Mouse (Mus musculus): ENCODE data around the gene Wdr89.

Wdr89 gene

DNA sequence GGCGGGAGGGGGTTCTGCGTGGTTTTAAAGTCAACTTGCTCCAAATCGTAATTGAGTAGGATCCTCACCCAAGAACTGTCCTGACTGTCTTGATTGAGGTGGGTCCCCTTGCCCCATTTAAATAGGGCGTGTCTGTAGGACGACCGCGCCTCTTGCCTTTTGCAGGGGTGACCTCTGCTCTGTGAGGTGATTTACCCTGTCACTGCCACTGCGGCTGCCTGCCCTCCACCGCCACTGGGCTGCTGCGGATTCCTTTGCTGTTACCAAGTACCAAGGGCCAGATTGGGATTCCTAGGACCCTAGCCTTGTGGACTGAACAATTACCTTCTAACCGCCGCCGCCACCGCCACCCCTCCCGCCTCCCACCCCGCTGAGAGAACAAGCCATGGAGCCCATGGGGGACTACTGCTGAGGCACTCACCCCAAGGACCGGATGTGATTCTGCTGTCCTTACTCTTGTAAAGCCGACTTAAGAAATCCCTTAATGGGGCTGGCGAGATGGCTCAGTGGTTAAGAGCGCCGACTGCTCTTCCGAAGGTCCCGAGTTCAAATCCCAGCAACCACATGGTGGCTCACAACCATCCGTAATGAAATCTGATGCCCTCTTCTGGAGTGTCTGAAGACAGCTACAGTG, 53.1 kb downstream of the Wdr89 start:
- peak in 1 of 2 experiments; percentile 23 for DNase-seq (ENCODE audit: low spot score in 2 of 2)

- no peak for DNase-seq (ENCODE audit: low spot score in 2 of 2)
These were observed 53.8 kb downstream of the Wdr89 start for GRCm38 (mm10) chr12:75615556-75615955.

- no peak for DNase-seq (ENCODE audit: low spot score in 2 of 2)
These were observed 56.6 kb downstream of the Wdr89 start for GRCm38 (mm10) chr12:75612711-75613110.

DNA sequence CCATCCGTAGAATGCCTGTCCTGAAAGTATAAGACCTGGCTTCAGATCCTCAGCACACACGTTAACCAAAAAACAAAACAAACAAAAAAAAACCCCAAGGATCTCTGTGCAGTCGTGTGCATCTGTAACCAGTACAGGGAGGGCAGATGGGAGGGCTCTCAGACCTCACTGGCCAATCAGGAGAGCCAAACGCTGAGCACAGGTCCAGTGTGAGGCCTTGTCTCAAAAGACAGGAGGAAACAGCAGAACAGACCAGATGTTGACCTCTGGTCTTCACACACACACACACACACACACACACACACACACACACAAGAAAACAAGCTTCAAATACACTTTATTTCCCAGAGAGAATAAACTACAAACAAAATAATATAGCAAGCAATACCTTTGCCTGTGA, 69.8 kb downstream of the Wdr89 start:
- no peak for DNase-seq (ENCODE audit: low spot score in 2 of 2)

DNA sequence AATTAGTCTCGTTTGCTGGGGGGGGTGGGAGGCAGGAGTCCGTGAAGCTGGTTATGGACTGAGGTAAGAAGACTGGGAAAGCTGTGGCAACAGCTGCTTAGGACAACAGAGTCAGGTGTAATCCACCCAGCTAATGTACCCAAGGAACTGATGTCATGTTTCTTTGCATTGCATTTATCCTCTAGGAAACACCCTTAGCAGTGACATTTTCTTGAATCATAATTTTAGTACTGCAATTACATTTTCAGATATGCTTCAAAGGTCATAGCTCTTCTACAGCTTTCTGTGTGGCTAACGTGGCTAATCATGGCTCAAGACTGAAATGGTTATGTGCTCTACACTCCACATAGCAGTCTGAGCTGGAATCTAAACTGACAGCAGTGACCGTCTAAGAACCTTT, 70.3 kb downstream of the Wdr89 start:
- DNase-seq (ENCODE audit: low spot score in 2 of 2) = no peak

GRCm38 (mm10) chr12:75597707-75598106, 71.6 kb downstream of the Wdr89 start:
- no peak for DNase-seq (ENCODE audit: low spot score in 2 of 2)

DNA sequence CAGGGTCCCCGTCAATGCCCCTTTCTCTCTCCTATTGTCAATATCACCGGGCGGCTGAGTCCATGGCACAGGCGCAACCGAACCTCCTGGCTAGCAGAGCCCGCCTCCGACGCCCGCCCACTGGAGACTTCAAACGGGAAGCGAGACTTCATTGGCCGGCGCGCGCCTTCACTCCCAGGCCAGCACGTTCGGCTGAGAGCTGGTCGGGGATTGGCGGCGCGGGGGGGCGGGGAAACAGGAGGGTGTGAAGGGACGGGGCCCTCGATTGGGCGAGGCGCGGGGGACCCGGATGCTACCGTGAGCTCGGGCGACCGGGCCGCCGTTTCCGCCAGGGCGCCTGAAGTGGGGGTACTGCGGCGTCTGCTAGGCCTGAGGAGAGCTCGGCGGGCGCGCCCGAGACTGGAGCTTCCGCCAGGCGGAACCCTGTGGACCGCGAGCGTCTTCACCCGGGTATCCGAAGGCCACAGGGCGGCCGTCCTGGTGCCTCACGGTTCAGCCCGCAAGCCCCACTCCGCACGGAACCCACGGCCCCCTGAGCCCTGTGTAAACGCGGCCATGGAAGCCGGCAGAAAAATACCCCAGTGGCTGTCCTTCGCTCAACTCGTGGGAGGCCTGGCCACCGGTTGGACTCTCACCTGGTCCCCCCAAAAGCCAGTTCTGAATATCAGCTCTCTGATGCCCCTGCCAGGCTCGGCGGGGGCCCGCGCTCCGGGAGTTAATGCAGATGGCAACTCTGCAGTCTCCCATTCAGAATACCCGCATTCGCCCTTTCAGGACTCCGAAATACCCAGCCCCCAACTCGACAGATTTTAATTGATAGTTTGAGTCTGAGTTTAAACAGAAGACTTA, 73.0 kb downstream of the Wdr89 start, which contains the start of gene Ppp2r5e:
Gene Ppp2r5e, minus strand, starts transcription at position 92 of the 849 bp plus-strand sequence.
- DNase-seq (ENCODE audit: low spot score in 2 of 2) = peak; percentile 94 to 99

DNA sequence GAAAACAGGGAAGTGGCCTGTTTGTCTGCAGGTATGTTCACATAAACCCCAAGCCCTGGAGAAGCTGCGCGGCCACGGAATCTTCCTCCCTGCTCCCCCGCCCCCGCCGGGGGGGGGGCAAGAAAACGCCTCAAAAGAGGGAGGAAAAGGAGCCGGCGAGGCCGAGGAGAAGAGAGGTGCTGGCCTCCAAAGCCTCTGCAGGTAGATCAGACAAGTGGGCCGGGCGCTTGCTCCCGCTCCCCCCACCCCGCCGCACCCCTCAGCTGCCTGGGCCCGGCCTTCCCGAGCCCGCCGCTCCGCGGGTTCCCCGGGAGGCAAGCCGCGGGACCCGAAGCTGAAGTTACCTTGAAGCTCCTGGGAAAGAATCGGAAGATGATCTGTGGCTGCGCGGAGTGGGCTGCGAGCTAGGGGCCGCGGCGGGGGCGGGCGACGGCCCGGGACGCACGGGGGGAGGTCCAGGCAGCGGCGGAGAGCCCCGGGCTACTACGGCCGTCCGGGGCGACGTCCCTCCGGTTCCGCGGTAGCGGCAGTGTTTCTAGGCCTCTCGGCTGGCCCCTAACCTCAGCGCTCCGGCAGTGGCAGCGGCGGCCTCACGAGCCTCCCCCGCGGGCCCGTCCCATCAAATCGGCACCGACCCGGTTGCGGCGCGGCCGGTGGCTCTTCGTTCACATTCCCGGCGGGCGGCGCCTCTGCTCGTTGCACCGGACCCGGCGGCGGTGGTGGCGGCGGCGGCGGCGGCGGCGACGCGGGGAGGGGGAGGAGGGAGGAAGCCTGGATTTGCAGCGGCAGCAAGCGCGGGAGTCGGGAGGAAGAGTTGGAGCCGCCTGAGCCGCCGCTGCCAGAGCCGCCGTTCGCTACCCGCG, 73.8 kb downstream of the Wdr89 start:
- peak; percentile 21 to 64 for DNase-seq (ENCODE audit: low spot score in 2 of 2)

- no peak for DNase-seq (ENCODE audit: low spot score in 2 of 2)
These were observed 74.9 kb downstream of the Wdr89 start for GRCm38 (mm10) chr12:75594404-75594803.

GRCm38 (mm10) chr12:75593817-75594216, 75.5 kb downstream of the Wdr89 start:
- DNase-seq (ENCODE audit: low spot score in 2 of 2) = no peak

DNA sequence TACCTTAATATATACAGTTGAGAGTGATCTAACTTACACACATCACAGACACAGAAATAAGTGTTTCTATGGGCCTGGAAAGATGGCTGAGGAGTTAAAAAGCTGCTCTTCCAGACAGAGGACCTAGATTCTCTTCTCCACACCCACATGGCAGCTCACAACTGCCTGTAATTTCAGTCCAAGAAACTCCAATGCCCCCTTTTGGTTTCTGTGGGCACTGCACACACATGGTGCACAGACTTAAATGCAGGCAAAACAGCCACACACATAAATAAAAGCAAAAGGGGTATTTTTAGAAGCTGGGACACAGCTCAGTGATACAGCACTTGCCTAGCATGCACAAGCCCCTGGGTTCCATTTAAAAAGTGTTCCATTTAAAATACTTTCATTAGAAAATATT, 81.8 kb downstream of the Wdr89 start:
- DNase-seq (ENCODE audit: low spot score in 2 of 2) = no peak

GRCm38 (mm10) chr12:75583776-75584175, 85.6 kb downstream of the Wdr89 start:
- no peak for DNase-seq (ENCODE audit: low spot score in 2 of 2)
